Mouse (Mus musculus) CH12F3 (cell line): ENCODE measurements around the gene 1700001L19Rik.

ENCODE experiments used
- in situ Hi-C: fragments of 300-500 bp; cut with MboI; formaldehyde crosslinking; loops from 2 replicates; pipeline ENCODE4 v1.14.3; 2020; ENCODE audit warnings: low sequenced_read_pairs

Gene 1700001L19Rik

GRCm38 (mm10) chr13:68603085-68603484, 5.9 kb downstream of the 1700001L19Rik start:
- in situ Hi-C loops: no loop called here

DNA sequence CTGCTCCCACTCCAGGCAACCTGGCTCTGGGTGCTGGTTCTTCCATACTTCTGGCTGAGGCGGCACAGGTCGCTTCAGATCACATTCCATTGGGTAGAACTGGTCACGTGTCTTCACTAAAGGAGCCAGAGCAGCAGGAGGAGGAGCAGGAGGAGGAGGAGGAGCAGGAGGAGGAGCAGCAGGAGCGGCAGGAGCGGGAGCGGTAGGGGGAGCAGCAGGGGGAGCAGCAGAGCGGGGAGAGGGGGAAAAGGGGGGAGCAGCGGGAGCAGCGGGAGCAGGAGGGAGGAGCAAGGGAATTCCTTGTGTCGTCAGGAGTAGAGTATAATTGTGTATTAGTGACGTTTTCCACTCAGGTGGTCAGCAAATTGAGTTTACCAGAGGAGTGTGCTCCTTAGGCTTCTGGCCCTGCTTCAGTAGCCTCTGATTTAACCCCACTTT, 8.5 kb downstream of the 1700001L19Rik start:
- in situ Hi-C loops: no loop called here

- in situ Hi-C loops: no loop called here
These were observed 10.6 kb downstream of the 1700001L19Rik start for GRCm38 (mm10) chr13:68607652-68608405.

GRCm38 (mm10) chr13:68622792-68623191, 25.6 kb downstream of the 1700001L19Rik start:
- in situ Hi-C loops: no loop called here

GRCm38 (mm10) chr13:68627041-68627440, 29.8 kb downstream of the 1700001L19Rik start:
- in situ Hi-C loops: no loop called here

DNA sequence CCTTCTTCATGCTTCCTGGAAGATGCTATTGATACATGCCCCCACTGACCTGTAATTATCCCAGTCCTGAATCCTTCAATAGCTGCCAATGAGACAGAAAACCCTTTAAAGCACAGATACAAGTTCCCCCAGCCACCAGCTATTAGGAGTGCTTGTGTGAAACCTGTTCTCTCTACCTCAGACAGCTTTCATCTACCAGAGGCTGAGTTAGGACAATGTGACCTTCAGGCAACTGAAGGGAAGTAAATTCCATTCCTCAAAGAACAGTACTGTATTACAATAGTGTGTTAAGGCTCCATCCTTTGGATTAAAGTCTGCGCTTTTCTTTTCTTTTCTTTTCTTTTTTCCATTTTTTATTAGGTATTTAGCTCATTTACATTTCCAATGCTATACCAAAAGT, 45.6 kb downstream of the 1700001L19Rik start:
- in situ Hi-C loops: no loop called here
